ENCODE assay signal across 22 mouse cellular contexts in the genomic region with DNA sequence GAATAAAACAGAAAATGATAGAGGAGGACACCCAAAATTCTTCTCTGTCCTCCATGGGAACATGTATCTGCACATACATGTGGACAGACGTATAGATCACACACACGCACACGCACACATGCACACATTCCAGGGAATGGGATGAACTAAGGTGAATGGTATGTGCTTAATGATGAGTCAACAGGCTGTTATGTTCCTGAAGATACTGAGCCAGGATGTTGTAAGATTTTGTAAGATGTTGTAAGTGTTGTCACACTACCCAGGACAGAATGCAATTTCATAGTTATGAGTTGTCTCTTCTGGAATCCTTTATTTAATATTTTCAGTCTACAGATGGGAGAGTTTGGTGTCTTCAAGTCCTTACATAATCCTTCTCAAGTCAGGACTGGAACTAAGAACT.
"Had no signal": no experiment of that assay in that cellular context is flagged by ENCODE, and none has a peak within 500 bp of the region (broad histone marks: within the 10 kb centered on the region; RNA-seq: fewer than 3 reads in every experiment).

No protein-coding gene starts in this region.

- H3K4me1 ChIP-seq: limb, embryonic 12.5 days; limb, embryonic 15.5 days; lung, embryonic 15.5 days; neural tube, embryonic 12.5 days had no signal

- DNase-seq: kidney, adult 2 months; kidney, postnatal 25 days; layer of hippocampus, adult 9-11 months; left cerebral cortex, postnatal 4 days; liver, postnatal 0 days; lung, postnatal 14 days; lung, postnatal 4 days; midbrain, embryonic 14.5 days; thymus, adult 2 months; thymus, postnatal 14 days; thymus, postnatal 4 days had no signal

- H3K9ac ChIP-seq: limb, embryonic 12.5 days; limb, embryonic 15.5 days; liver, embryonic 14.5 days; liver, postnatal 0 days; lung, embryonic 15.5 days; neural tube, embryonic 12.5 days had no signal

- ATAC-seq: intestine, postnatal 0 days; liver, postnatal 0 days had no signal

- H3K4me3 ChIP-seq: layer of hippocampus, adult 2 months; limb, embryonic 12.5 days; limb, embryonic 15.5 days; lung, embryonic 15.5 days; neural tube, embryonic 12.5 days had no signal

- H3K27me3 ChIP-seq: limb, embryonic 12.5 days; limb, embryonic 15.5 days; lung, embryonic 15.5 days; neural tube, embryonic 12.5 days had no signal

- H3K36me3 ChIP-seq: limb, embryonic 12.5 days; limb, embryonic 15.5 days; lung, embryonic 15.5 days; neural tube, embryonic 12.5 days had no signal

- H3K9me3 ChIP-seq: limb, embryonic 12.5 days; limb, embryonic 15.5 days; lung, embryonic 15.5 days; neural tube, embryonic 12.5 days had no signal

- H3K27ac ChIP-seq: kidney, postnatal 0 days; layer of hippocampus, adult 2 months; limb, embryonic 12.5 days; limb, embryonic 15.5 days; liver, embryonic 14.5 days; lung, embryonic 15.5 days; neural tube, embryonic 12.5 days; stomach, postnatal 0 days had no signal

- H3K4me2 ChIP-seq: limb, embryonic 12.5 days; limb, embryonic 15.5 days; liver, embryonic 11.5 days; lung, embryonic 15.5 days; midbrain, embryonic 11.5 days; neural tube, embryonic 12.5 days had no signal
